Mouse (Mus musculus) bone marrow macrophage, adult 2 months (primary cell): ENCODE measurements around the gene Gdap1l1.

Experiments
- CTCF ChIP-seq: IDR thresholded peaks from 2 replicates; pipeline ENCODE4 v1.5.1; 2012; ENCODE audit warnings: low read depth, mild to moderate bottlenecking, low read length, moderate library complexity
- POLR2A ChIP-seq: IDR thresholded peaks from 2 replicates; pipeline ENCODE4 v1.6.1; 2012; ENCODE audit warnings: mild to moderate bottlenecking, low read depth, low read length, borderline replicate concordance

DNA sequence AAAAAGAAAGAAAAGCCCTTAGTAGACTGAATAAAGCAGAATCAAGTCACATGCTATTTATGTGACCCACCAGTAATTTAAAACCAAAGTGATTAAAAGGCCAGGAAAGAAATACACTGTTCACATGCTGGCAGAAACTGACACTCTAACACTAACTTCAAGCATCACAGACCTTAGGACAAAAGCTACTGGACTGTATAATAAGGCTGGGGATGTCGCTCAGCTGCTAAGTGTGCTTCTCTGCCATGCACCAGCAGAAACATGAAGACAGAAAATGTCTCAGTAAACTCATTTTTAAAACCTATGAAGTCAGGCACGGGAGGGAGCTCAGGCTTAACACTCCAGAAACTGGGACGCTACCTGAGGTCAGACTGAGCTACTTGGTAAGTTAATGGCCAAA, 28.1 kb upstream of the Gdap1l1 start:
- no peak for TF ChIP-seq CTCF
- no peak for TF ChIP-seq POLR2A
